Mouse (Mus musculus): ENCODE results near the gene Cntd1. TPM values are rescaled to one million over a fixed set of nuclear protein-coding genes. Genes with fewer than 3 reads are reported as not detected.
A peak's percentile ranks its signal among the peaks of the same experiment; 100 is the strongest.
"Not testable (repeated sequence)": the region's sequence is repeated elsewhere in the genome, so short reads cannot be mapped to it uniquely, and the experiment has no call there.

Cntd1 gene
- total RNA-seq, 2 experiments from 2014 or later = 0.23 to 0.26 TPM

DNA sequence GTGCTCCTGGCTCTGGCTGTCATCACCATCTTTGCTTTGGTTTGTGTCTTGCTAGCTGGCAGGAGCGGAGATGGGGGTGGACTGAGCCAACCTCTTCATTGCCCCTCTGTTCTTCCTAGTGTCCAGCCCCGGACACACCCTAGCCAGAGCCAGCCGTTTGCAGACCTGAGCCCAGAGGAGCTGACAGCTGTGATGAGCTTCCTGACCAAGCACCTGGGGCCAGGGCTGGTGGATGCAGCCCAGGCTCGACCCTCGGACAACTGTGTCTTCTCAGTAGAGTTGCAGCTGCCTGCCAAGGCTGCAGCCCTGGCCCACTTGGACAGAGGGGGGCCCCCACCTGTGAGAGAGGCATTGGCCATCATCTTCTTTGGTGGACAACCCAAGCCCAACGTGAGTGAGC lies 52.1 kb downstream of the Cntd1 start:
- DNase-seq = not testable (repeated sequence)

DNA sequence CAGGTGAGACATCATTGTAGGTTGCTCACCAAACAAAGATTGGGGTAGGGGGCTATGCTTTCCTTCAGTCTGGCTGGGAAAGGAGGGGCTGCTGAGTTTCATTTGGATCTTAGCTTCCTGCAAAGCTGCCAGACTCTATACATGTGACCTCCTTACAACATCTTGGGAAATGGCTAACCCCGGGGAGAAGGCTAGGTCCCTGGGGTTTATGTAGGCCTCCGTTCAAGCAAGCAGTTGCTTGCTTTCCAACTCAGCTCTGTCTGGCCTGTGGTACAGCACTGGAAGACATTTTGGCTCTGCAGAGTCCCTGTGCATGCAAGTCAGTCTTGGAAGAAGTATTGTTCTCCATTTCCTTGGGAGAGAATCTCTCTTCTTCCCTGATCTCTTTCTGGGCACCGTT lies 53.7 kb downstream of the Cntd1 start:
- DNase-seq = peak in 1 of 2 experiments; percentile 47

DNA sequence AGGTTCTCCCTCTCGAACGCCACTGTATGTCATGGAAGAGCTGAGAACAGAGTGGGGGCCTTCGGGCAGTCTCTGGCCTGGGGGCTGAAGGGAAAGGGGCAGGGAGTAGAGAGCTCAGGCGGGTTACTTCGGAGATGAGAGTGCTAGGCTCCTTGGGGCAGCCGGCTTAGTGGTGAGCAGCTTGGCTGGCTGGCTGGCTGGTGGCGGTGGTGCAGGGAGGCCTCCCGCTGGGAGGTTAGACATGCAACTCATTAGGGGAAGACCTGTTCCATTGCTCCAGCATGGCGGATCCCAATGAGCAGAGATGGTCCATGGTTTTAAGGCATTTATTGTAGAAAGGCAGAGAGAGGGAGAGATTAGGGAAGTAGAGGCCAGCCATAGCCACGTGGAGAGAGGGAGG lies 55.2 kb downstream of the Cntd1 start:
- DNase-seq = no peak

DNA sequence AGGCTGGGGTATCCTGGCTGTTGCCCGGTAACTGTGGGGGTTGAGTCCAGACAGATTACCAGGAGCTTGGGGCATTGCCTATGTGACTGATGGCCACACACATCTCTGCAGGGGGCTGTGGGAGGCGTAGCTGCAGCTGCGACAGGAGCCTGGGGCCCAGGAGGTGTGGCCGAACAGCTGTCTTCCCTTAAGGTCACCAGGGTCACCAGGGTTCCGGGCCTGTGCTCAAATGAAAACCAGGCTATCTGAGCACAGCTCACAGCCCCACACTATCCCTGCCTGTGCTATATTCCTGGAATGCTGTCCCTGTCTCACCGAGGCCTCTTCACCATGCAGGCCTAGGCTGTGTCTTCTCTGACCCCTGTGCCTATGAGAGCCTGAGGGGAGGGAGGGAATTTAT lies 55.7 kb downstream of the Cntd1 start:
- DNase-seq = no peak

DNA sequence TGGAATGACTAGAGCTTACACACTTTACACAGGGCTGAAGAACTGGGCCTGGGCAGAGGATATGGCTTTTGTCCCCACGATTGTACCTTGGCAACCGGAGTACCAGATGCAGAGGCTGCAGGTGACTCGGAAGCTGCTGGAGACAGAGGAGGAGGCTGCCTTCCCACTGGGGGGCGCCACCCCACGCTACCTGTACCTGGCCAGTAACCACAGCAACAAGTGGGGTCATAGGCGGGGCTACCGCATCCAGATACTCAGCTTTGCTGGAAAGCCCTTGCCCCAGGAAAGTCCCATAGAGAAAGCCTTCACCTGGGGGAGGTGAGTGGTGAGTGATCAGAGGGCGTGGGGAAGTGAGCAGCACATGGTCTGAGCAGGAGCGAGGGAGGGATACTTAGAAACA lies 56.9 kb downstream of the Cntd1 start:
- DNase-seq = peak in 1 of 2 experiments; percentile 40

DNA sequence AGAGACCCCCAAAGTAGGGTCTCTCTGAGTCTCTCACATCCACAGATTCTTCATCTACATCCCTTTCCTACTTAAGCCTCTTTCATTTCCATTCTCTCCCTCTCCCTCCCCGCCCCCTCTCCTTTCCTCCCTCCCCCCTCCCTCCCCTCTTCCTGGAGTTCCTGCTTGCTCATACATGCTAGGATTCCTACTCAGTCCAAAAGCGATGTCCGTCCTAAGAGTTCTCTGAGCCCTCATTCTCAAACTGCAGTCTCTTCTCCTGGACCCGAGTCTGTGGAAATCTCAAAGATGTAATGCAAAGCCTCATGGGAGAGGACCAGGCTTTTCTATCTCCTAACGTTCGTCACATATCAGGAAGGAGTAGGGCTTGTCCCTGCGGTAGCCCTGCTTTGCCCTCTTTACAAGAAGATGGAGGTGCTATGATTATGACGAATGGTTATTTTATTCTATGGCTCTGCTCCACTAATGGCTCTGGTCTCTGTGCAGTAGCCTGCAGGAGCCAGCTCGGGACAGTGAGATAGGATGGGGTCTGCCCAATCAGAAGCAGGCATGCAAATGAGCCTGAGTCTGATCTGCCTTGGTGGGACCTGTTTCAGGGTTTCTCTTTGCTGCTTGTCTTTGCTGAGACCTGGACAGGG lies 59.4 kb downstream of the Cntd1 start:
- peak in 1 of 2 experiments; percentile 30 for DNase-seq

Other genes starting within 250 kb of the Cntd1 start
- 10 to 100 TPM; 36.3 to 47.0 TPM for gene Naglu, start 209.0 kb upstream of the Cntd1 start, total RNA-seq (2021)
- gene Hsd17b1, start 200.6 kb upstream of the Cntd1 start, total RNA-seq (2021) = 1 to 10 TPM; 1.5 to 3.3 TPM
- 100 to 1,000 TPM in 1 of 2 experiments, 10 to 100 TPM in 1; 71.3 to 111 TPM for gene Coasy, start 196.4 kb upstream of the Cntd1 start, total RNA-seq (2021)
- gene Mlx, start 191.7 kb upstream of the Cntd1 start, total RNA-seq (2021) = 10 to 100 TPM; 50.1 to 63.1 TPM
- 1 to 10 TPM; 5.8 to 6.6 TPM for gene Psmc3ip, start 183.6 kb upstream of the Cntd1 start, total RNA-seq (2021)
- 10 to 100 TPM; 53.2 to 57.2 TPM for gene Retreg3, start 159.1 kb upstream of the Cntd1 start, total RNA-seq (2021)
- gene Tubg1, start 159.1 kb upstream of the Cntd1 start, total RNA-seq (2021) = 10 to 100 TPM; 41.3 to 42.7 TPM
- 1 to 10 TPM; 5.9 to 7.0 TPM for gene Tubg2, start 123.1 kb upstream of the Cntd1 start, total RNA-seq (2021)
- gene Cntnap1, start 108.5 kb upstream of the Cntd1 start, total RNA-seq (2021) = 1 to 10 TPM; 4.6 to 4.9 TPM
- gene Plekhh3, start 107.7 kb upstream of the Cntd1 start, total RNA-seq (2021) = 10 to 100 TPM; 21.5 to 30.0 TPM
- under 1 TPM in 1 of 2 experiments, not detected in 1; 0.43 TPM for gene Ccr10, start 103.6 kb upstream of the Cntd1 start, total RNA-seq (2021)
- 10 to 100 TPM; 30.0 to 37.7 TPM for gene Ezh1, start 52.5 kb upstream of the Cntd1 start, total RNA-seq (2021)
- gene Ramp2, start 33.0 kb upstream of the Cntd1 start, total RNA-seq (2021) = 10 to 100 TPM; 39.5 to 61.8 TPM
- 100 to 1,000 TPM in 1 of 2 experiments, 10 to 100 TPM in 1; 90.6 to 121 TPM for gene Vps25, start 25.3 kb upstream of the Cntd1 start, total RNA-seq (2021)
- gene Wnk4, start 18.4 kb upstream of the Cntd1 start, total RNA-seq (2021) = 1 to 10 TPM; 1.5 to 2.5 TPM
- 10 to 100 TPM; 69.2 to 75.4 TPM for gene Coa3, start 102 bp downstream of the Cntd1 start, total RNA-seq (2021)
- gene Becn1, start 23.3 kb downstream of the Cntd1 start, total RNA-seq (2021) = 100 to 1,000 TPM; 150 to 159 TPM
- gene Psme3, start 37.2 kb downstream of the Cntd1 start, total RNA-seq (2021) = 100 to 1,000 TPM; 122 to 145 TPM
- gene Aoc2, start 46.1 kb downstream of the Cntd1 start, total RNA-seq (2021) = 1 to 10 TPM; 4.6 to 7.1 TPM
- gene Aoc3, start 51.6 kb downstream of the Cntd1 start, total RNA-seq (2021) = 10 to 100 TPM; 40.4 to 67.8 TPM
- gene G6pc, start 88.5 kb downstream of the Cntd1 start, total RNA-seq (2021) = 1 to 10 TPM; 2.9 to 6.4 TPM
- 10 to 100 TPM; 30.1 to 35.2 TPM for gene Aarsd1, start 138.6 kb downstream of the Cntd1 start, total RNA-seq (2021)
- 1 to 10 TPM; 2.6 to 5.6 TPM for gene Gm27029, start 145.8 kb downstream of the Cntd1 start, total RNA-seq (2021)
- gene Rundc1, start 146.1 kb downstream of the Cntd1 start, total RNA-seq (2021) = 10 to 100 TPM; 24.1 to 26.7 TPM
- 1 to 10 TPM; 2.6 to 3.4 TPM for gene Ptges3l, start 146.3 kb downstream of the Cntd1 start, total RNA-seq (2021)
- gene Rpl27, start 163.3 kb downstream of the Cntd1 start, total RNA-seq (2021) = 10 to 100 TPM; 77.7 to 94.3 TPM
- gene Ifi35, start 169.4 kb downstream of the Cntd1 start, total RNA-seq (2021) = 10 to 100 TPM; 39.1 to 41.8 TPM
- gene Rnd2, start 186.0 kb downstream of the Cntd1 start, total RNA-seq (2021) = 10 to 100 TPM; 10.2 to 11.6 TPM
- gene Vat1, start 187.2 kb downstream of the Cntd1 start, total RNA-seq (2021) = 100 to 1,000 TPM; 123 to 141 TPM